Mouse (Mus musculus): Measurements from ENCODE around the gene Cd300lf. TPM values are rescaled to one million over a fixed set of nuclear protein-coding genes. Genes with fewer than 3 reads are reported as not detected.

The Cd300lf gene
- polyA plus RNA-seq, 1 experiment from 2014 or later, result not detected

DNA sequence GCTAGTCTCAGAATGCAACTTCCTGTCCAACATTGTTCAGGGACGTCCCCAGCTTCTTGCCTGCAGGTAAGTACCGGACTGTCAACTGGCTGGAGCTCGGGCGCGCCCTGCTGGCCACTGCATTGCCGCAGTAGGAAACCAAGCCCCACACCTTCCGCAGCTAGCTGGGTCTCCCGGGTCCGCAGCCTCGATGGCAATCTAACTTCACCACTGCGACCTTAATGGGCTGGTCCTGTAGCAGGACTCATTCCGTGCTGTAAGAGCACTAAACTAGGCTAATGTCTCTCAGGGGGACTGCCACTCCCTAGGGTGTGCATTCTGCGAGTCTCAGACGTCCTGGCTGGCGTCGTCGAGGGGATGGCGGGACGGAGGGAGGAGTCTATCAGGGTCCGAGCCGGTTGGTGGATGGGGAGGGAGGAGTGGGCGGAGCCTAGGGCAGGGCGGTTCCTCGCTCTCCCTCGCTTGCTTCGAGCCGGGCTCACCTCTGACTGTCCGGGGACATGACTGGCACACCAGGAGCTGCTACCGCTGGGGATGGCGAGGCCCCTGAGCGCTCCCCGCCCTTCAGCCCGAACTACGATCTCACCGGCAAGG is 20.0 kb upstream of the Cd300lf start:
- no peak overlapping the region for H3K27ac ChIP-seq (ENCODE audit: low read depth, low read length)
- DNase-seq (ENCODE audit: low spot score) (peak; percentile 87), ATAC-seq (replicated peaks; ENCODE audit: low FRiP score) (peak; percentile 74)
- peak overlapping the region; percentile 22 for H3K4me3 ChIP-seq (ENCODE audit: low read depth, low read length)
- H3K9ac ChIP-seq (ENCODE audit: low read length), result no peak overlapping the region
- H3K4me2 ChIP-seq (ENCODE audit: low read depth, low read length, severe bottlenecking), result peak overlapping the region; percentile 35; the same call in 1 of the 2 replicates
- no peaks in the 10 kb centered on the region for H3K9me3 ChIP-seq (ENCODE audit: control insufficient read depth, low read length)
- WGBS, result 1% methylated on average over 35 of the region's 35 CpGs
- peaks cover 16% of the 10 kb centered on the region for H3K27me3 ChIP-seq (ENCODE audit: control insufficient read depth, insufficient read depth, low read length)
- H3K36me3 ChIP-seq (ENCODE audit: control insufficient read depth, insufficient read depth, low read length), result no peaks in the 10 kb centered on the region
- H3K4me1 ChIP-seq (replicated peaks; ENCODE audit: control insufficient read depth, insufficient read depth, low read length), result peaks cover 5% of the 10 kb centered on the region; the same call in 1 of the 2 replicates

DNA sequence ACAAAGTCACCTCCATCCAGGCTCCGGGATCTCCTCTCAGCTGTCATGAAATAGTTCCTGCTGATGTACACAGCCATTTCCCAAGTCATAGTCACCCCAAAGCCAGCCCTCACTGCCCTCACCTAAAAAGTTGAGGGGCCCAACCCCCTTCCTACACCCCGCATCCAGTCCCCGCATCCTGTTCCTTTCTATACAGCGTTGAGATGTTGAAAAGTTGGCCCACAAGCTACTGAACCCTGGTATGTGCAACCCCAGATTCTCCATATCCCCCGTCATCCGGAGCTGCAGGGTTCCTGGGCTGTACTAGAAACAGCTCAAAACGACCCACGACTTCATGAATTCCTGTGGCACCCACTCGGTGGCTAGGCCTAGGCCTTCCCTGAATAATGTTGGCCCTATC is 19.3 kb upstream of the Cd300lf start:
- Histone ChIP-seq H3K9ac (ENCODE audit: low read length) (no peak overlapping the region), H3K9me3 (ENCODE audit: control insufficient read depth, low read length) (no peaks in the 10 kb centered on the region), H3K4me3 (ENCODE audit: low read depth, low read length) (no peak overlapping the region), H3K4me2 (ENCODE audit: low read depth, low read length, severe bottlenecking) (no peak overlapping the region), H3K27ac (ENCODE audit: low read depth, low read length) (no peak overlapping the region), H3K36me3 (ENCODE audit: control insufficient read depth, insufficient read depth, low read length) (no peaks in the 10 kb centered on the region), H3K27me3 (ENCODE audit: control insufficient read depth, insufficient read depth, low read length) (peaks cover 16% of the 10 kb centered on the region), H3K4me1 (replicated peaks; ENCODE audit: control insufficient read depth, insufficient read depth, low read length) (peaks cover 5% of the 10 kb centered on the region; the same call in 1 of the 2 replicates)
- DNase-seq (ENCODE audit: low spot score), result no peak
- ATAC-seq (replicated peaks; ENCODE audit: low FRiP score), result no peak
- 78% methylated on average over 9 of the region's 9 CpGs for WGBS

DNA sequence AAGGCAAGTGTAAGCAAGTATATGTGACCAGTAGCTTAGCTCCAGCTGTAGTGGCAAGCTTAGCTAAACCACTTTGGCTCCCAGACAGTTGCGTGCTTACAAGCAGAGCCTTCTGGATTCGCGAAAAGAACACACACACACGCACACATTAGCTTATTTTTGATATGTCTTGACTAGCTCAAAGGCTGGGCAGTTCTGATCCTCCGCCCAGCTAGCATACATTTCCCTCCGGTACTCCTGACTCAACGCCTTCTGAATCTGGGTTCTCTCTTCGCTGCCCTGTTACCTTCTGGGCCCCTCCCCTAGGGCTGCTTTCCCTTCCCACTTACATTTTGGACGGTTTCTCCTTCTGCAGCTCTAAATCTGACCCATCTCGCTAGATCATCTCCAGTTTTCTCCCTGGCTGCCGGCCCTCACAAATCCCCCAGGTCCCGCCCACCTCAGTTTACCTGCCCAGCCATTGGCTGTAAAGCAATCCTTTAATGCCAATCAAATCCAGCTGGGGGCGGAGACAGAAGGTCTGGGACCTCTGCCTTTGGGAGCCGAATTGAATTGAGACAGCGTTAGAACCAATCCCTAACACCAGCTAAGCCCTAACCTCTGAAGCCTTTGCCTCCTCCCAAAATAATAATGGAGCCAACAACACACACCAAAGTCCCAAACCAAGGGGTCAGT is 18.1 kb upstream of the Cd300lf start:
- H3K4me3 ChIP-seq (ENCODE audit: low read depth, low read length), result peak overlapping the region; percentile 20; the same call in 1 of the 2 replicates
- peaks cover 16% of the 10 kb centered on the region for H3K27me3 ChIP-seq (ENCODE audit: control insufficient read depth, insufficient read depth, low read length)
- H3K9me3 ChIP-seq (ENCODE audit: control insufficient read depth, low read length), result no peaks in the 10 kb centered on the region
- ATAC-seq (replicated peaks; ENCODE audit: low FRiP score) (peak; percentile 72), DNase-seq (ENCODE audit: low spot score) (peak; percentile 91)
- 9% methylated on average over 15 of the region's 15 CpGs for WGBS
- H3K9ac ChIP-seq (ENCODE audit: low read length), result peak overlapping the region; percentile 55
- H3K4me2 ChIP-seq (ENCODE audit: low read depth, low read length, severe bottlenecking), result peak overlapping the region; percentile 57
- H3K27ac ChIP-seq (ENCODE audit: low read depth, low read length), result no peak overlapping the region
- H3K4me1 ChIP-seq (replicated peaks; ENCODE audit: control insufficient read depth, insufficient read depth, low read length), result peaks cover 5% of the 10 kb centered on the region; the same call in 1 of the 2 replicates
- no peaks in the 10 kb centered on the region for H3K36me3 ChIP-seq (ENCODE audit: control insufficient read depth, insufficient read depth, low read length)

DNA sequence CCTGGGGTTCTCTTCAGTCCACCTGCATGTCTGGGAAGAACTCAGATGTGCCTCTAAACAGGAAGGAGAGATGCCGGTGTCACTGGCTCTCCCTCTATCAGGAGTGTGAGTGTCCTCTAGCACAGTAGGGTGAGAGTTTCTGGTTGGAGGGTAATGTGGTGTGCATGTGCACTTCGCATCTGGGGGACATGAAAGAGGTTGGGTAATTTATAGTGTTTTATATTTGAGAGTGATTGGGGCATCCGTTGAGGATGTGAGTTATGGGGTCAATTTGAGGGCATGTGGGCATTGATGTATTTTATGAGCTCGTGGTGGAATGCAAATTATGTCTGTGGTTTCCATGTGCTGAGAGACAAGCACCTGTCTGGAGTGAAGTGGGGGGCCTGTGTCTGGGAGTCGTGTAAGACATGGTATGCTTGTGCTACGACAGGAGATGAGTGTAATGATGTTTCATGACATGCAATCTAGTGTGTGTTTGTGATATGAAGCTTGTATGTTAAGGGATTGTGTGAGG is 17.0 kb upstream of the Cd300lf start:
- Histone ChIP-seq H3K9ac (ENCODE audit: low read length) (no peak overlapping the region), H3K27ac (ENCODE audit: low read depth, low read length) (no peak overlapping the region), H3K4me3 (ENCODE audit: low read depth, low read length) (no peak overlapping the region), H3K4me1 (replicated peaks; ENCODE audit: control insufficient read depth, insufficient read depth, low read length) (peaks cover 5% of the 10 kb centered on the region; the same call in 1 of the 2 replicates), H3K4me2 (ENCODE audit: low read depth, low read length, severe bottlenecking) (no peak overlapping the region), H3K36me3 (ENCODE audit: control insufficient read depth, insufficient read depth, low read length) (no peaks in the 10 kb centered on the region), H3K27me3 (ENCODE audit: control insufficient read depth, insufficient read depth, low read length) (peaks cover 16% of the 10 kb centered on the region), H3K9me3 (ENCODE audit: control insufficient read depth, low read length) (no peaks in the 10 kb centered on the region)
- DNase-seq (ENCODE audit: low spot score) (no peak), ATAC-seq (replicated peaks; ENCODE audit: low FRiP score) (no peak)
- 81% methylated on average over 6 of the region's 6 CpGs for WGBS

DNA sequence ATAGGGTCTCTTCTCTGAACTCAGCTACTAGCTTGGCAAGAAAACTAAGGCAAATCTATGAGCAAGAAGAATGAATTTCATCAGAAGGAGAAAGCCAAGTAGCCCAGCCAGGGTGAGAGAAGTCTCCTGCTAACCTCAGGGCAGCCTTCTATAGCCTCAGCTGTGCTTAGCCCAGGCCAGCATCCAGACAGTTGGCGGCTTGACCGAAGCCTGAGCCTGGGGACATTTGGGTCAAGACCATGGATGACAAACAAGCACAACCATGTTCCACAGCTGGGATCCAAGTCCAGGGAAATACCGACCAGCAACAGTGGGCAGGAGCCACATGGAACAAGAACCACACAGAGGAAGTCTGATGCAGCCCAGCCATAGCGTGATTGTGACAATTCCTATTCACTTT is 14.0 kb upstream of the Cd300lf start:
- no peaks in the 10 kb centered on the region for H3K36me3 ChIP-seq (ENCODE audit: control insufficient read depth, insufficient read depth, low read length)
- peaks cover 3% of the 10 kb centered on the region; the same call in 1 of the 2 replicates for H3K4me1 ChIP-seq (replicated peaks; ENCODE audit: control insufficient read depth, insufficient read depth, low read length)
- 84% methylated on average over 4 of the region's 4 CpGs for WGBS
- no peak overlapping the region for H3K4me2 ChIP-seq (ENCODE audit: low read depth, low read length, severe bottlenecking)
- no peak overlapping the region for H3K4me3 ChIP-seq (ENCODE audit: low read depth, low read length)
- no peaks in the 10 kb centered on the region for H3K9me3 ChIP-seq (ENCODE audit: control insufficient read depth, low read length)
- H3K9ac ChIP-seq (ENCODE audit: low read length), result no peak overlapping the region
- no peaks in the 10 kb centered on the region; the same call in 1 of the 2 replicates for H3K27me3 ChIP-seq (ENCODE audit: control insufficient read depth, insufficient read depth, low read length)
- ATAC-seq (replicated peaks; ENCODE audit: low FRiP score), result no peak
- no peak overlapping the region for H3K27ac ChIP-seq (ENCODE audit: low read depth, low read length)
- DNase-seq (ENCODE audit: low spot score), result no peak

DNA sequence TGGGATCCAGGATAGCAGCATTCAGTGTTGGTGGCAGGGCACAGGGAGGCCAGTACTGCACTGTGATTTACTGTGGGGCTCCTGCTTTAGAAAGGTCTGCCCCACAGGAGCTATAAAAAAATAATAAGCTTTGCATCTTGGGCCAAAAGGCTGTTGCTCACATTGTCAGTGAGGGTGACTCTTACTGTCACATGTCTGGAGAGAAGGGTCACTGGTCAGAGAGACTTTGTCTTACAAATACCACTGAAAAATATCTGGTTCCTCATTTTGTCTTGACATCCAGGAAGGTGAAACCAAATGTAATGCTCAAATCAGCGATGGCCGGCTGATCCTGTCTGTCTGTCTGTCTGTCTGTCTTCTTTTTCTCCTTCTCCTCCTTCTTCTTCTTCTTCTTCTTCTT is 8.2 kb upstream of the Cd300lf start:
- Histone ChIP-seq H3K9me3 (ENCODE audit: control insufficient read depth, low read length) (no peaks in the 10 kb centered on the region), H3K36me3 (ENCODE audit: control insufficient read depth, insufficient read depth, low read length) (no peaks in the 10 kb centered on the region), H3K4me2 (ENCODE audit: low read depth, low read length, severe bottlenecking) (no peak overlapping the region), H3K27me3 (ENCODE audit: control insufficient read depth, insufficient read depth, low read length) (no peaks in the 10 kb centered on the region), H3K4me1 (replicated peaks; ENCODE audit: control insufficient read depth, insufficient read depth, low read length) (no peaks in the 10 kb centered on the region), H3K9ac (ENCODE audit: low read length) (no peak overlapping the region), H3K27ac (ENCODE audit: low read depth, low read length) (no peak overlapping the region), H3K4me3 (ENCODE audit: low read depth, low read length) (no peak overlapping the region)
- no peak for DNase-seq (ENCODE audit: low spot score)
- ATAC-seq (replicated peaks; ENCODE audit: low FRiP score), result no peak
- 89% methylated on average over 2 of the region's 2 CpGs for WGBS

DNA sequence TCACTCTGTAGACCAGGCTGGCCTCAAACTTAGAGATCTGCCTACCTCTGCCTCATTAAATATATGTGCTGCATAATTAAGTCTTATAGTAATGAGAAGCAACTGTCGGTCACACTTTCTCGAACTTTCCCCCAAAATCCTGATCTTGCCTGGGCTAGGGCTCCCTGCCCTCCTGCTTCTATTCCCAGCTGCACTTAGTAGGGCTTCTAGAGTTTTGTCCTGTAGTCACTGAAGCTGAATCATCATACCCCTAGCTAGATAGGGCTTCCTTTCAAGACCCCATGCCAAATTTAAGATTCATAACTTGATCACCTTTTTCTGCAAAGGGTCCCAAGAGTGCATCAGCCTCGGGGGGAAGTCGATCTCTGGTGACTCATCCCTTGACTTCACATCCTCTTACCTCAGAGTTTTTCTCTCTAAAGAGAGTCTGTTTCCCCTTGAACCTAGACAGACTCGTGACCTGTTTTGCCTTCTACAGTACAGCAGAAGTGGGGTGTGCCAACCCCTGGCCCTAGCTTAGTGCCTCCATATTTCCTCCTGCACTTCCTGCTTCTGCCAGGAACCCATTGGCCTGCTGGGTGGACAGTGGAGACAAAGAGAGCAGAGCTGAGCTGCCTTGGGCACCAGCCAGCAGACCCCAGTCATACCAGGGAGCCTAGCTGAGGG is 4.9 kb upstream of the Cd300lf start:
- Histone ChIP-seq H3K27ac (ENCODE audit: low read depth, low read length) (no peak overlapping the region), H3K36me3 (ENCODE audit: control insufficient read depth, insufficient read depth, low read length) (no peaks in the 10 kb centered on the region), H3K4me2 (ENCODE audit: low read depth, low read length, severe bottlenecking) (no peak overlapping the region), H3K9ac (ENCODE audit: low read length) (no peak overlapping the region), H3K4me1 (replicated peaks; ENCODE audit: control insufficient read depth, insufficient read depth, low read length) (no peaks in the 10 kb centered on the region), H3K9me3 (ENCODE audit: control insufficient read depth, low read length) (no peaks in the 10 kb centered on the region), H3K27me3 (ENCODE audit: control insufficient read depth, insufficient read depth, low read length) (no peaks in the 10 kb centered on the region), H3K4me3 (ENCODE audit: low read depth, low read length) (no peak overlapping the region)
- no peak for DNase-seq (ENCODE audit: low spot score)
- no peak for ATAC-seq (replicated peaks; ENCODE audit: low FRiP score)
- 89% methylated on average over 5 of the region's 5 CpGs for WGBS

DNA sequence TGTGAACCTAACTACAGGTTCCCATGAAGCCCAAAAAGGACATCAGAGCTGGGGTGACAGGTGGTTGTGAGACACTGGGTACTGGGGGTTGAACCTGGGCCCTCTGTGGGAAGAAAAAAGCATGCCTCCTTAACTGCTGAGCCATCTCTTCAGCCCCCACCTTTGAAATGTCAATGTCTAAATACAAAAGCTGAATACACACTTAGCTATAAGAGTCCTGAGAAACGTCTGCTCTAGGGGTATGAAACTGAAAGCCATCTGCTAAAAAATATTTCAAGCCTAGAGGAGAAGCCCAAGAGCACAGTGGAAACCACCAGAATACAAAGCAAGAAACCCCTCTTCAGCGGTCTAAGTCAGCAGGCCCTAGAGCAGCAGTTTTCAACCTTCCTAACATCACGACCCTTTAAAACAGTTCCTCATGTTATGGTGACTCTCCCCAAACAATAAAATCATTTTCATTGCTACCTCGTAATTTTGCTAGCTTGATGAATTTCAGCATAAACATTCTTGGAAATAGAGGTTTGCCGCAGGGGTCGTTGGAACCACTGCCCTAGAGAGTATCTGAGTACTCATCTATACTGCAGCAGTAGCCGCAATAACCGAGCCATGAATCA is 1.9 kb downstream of the Cd300lf start:
- Histone ChIP-seq H3K4me2 (ENCODE audit: low read depth, low read length, severe bottlenecking) (no peak overlapping the region), H3K9ac (ENCODE audit: low read length) (no peak overlapping the region), H3K36me3 (ENCODE audit: control insufficient read depth, insufficient read depth, low read length) (no peaks in the 10 kb centered on the region), H3K27ac (ENCODE audit: low read depth, low read length) (no peak overlapping the region), H3K4me3 (ENCODE audit: low read depth, low read length) (no peak overlapping the region), H3K4me1 (replicated peaks; ENCODE audit: control insufficient read depth, insufficient read depth, low read length) (no peaks in the 10 kb centered on the region), H3K27me3 (ENCODE audit: control insufficient read depth, insufficient read depth, low read length) (no peaks in the 10 kb centered on the region), H3K9me3 (ENCODE audit: control insufficient read depth, low read length) (no peaks in the 10 kb centered on the region)
- DNase-seq (ENCODE audit: low spot score) (no peak), ATAC-seq (replicated peaks; ENCODE audit: low FRiP score) (no peak)
- WGBS, result 85% methylated on average over 8 of the region's 8 CpGs
